Mouse (Mus musculus): Measurements from ENCODE around the gene Gm42878. TPM values are rescaled to one million over a fixed set of nuclear protein-coding genes. Genes with fewer than 3 reads are reported as not detected.

Gene Gm42878
- polyA plus RNA-seq (2012; rRNA removed), result 0.33 TPM in 1 of 2 replicates, not detected in the other

DNA sequence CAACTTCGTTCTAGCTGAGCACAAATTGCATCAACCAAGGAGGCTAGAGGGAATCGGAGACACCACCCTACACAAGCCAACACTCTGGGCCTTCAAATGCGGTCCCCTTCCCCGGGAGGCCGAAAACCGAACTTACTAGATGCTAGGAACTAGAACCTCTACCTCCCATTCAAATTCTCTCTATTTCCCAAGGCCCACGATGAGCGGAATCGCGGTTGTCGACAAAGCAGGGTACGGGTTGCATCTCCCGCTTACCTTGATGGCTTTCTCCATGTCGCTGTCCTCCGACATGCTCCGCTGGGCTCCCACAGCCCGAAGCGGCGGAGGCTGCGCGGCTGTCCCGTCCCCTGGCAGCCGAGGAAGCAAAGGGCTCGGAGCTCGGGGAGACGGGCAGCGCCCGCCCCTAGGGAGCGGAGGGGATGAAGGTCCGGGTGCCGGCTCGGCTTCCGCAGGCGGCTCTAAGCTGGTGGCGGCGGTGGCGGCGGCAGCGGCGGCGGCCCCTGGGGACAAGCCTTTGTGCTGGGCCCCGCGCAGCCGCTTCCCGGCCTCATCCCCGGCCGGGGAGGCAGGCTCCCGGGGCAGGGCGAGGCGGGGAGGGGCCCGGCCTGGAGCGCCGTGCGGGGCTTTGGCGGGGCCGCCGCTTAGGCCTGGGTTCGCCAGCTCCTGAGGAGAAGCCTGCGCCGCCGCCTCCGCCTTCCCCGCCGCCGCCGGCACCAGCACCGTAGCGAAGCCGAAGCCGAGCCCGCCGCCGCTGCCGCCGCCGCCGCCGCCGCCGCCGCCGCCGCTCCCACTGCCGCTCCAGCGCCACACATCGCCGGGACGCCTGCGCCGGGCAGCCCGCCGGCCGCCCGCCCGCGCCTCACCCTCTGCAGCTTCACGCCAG, at the start of gene Gm42878, which contains the start of gene Adam1a:
Gene Gm42878 (minus strand): TSS at position 573 of the 883 bp plus-strand sequence.
Gene Adam1a (minus strand): TSS at position 573 of the 883 bp plus-strand sequence.
- no peak for DNase-seq (ENCODE audit: low read depth)

DNA sequence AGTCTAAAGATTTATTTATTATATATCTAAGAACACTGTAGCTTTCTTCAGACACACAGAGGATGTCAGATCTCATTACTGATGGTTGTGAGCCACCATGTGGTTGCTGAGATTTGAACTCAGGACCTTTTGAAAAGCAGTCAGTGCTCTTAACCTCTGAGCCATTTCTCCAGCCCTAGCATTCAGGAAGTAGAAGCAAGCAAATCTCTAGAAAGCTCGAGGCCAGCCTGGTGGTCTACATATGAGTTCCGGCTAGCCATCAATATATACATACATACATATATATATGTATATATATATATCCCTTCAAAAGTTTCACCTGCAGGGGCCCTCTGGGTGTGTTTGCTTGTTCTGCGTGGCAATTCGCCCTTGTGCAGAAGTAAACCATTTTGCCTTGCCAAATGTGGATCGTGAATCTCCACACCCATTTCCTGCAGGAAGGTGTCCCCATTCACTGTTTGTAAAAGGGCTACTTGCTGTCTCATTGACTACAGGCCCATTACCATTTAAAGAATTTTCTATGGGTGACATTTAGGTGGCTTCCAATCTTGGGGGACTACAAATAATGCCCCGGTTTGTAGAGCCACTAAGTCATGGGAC, 49.5 kb upstream of the Gm42878 start:
- no peak for DNase-seq (ENCODE audit: low read depth)

DNA sequence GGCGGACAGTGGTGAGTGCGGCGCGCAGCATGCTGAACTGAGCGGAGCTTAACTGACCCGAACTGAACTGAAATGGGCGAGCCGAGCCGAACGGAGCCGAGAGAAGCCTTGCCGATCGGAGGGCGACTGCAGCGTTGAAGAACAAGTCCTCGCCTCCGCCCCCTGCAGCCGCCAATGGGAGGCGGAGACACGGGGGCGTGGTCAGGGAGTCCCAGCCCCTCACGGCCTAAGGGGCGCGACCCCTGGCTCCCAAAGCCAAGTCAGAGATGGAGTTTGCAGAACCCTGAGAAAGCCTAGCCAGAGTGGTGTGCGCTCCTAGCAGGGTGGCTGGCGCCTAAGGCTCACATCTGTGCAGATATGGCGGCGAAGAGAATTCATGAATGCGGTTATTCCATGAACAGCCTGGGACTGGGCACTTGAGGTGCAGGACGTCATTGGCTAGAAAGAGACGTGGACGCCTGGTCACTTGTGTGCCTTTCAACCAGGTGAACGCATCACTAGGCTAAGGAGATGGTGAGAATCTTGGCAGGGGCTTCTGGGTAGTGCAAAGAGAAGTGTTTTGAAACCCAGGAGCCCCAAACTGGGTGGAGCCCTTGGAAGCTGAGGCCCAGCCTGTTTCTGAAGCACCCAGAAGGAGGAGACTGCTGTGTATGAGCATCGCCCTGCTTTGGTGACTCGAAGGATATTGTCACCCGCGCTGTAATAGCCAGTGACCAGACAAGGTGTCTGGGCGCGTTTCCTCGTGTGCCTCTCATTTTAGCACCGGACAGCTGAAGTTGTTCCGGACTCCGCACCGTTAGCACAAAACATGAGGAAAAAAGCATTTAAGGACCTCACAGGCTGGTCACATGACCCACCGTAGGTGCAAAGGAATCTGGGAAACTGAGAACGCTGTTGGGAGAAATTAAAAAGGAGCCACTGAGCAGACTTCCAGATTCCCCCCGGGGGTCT, 48.4 kb upstream of the Gm42878 start, which contains the start of gene Aldh2:
Gene Aldh2 (minus strand): TSS at position 374 of the 951 bp plus-strand sequence.
- DNase-seq (ENCODE audit: low read depth), result no peak

DNA sequence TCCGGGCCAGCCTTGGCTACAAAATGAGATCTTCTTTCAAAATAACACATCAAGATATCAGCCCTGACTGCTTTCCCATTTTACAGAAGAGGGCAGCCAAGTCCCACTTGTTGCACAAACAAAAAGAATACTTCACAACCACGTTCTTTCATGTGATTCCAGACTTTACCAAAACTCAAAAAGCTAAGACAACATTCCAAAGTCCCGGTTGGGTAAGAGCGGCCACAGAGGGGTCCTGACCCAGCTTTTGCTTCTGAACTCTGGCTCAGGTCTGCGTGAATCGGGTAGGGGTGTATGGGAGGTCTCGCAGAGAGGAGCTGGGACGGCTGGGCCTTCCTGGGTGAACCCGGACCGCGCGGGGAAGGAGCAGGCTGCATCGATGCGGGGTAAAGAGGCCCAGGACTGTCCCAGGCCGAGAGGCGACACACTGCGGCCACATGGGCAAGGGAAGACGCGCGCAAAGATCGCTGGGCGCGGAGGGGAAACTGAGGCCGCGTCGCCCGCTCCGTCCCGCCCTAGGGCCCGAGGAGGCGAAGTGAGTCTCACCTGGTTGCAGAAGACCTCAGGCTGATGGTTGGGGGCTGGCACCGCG, 47.6 kb upstream of the Gm42878 start:
- no peak for DNase-seq (ENCODE audit: low read depth)

DNA sequence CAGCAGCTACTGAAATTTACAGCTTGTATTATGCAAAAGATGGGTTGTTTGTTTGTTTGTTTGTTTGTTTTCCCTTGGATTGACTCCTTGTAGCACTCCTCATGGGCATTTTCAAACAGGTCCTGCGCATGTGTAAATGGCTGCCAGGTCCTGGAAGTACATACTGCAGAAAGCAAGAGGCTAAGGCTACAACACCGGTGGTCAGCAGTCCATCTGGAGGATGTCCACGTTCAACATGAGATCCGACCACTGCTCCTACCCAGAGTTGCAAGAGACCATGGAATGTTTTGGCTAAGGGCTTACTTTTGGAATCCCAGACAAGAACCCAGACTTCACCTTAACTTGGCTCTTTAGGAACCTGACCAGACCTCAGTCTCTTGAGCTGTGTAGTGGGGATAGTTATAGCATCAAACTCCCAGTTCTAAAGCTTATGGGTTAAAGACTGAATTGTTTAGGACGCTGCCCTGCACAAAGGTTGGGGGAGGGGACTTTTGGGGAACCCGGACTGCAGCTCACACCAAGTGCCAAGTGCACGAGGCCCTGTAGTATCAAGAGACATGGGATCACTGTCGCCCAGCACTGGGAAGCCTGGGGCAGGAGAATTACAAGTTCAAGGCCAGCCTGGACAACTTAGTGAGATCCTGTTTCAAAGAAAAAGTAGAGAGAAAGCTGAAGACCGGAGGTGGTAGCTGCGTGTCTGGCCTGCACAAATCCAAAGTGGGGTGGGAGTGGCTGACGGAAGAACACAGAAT, 47.0 kb upstream of the Gm42878 start:
- no peak for DNase-seq (ENCODE audit: low read depth)

GRCm38 (mm10) chr5:121591417-121592063, 46.3 kb upstream of the Gm42878 start:
- peak; percentile 97 for DNase-seq (ENCODE audit: low read depth)

DNA sequence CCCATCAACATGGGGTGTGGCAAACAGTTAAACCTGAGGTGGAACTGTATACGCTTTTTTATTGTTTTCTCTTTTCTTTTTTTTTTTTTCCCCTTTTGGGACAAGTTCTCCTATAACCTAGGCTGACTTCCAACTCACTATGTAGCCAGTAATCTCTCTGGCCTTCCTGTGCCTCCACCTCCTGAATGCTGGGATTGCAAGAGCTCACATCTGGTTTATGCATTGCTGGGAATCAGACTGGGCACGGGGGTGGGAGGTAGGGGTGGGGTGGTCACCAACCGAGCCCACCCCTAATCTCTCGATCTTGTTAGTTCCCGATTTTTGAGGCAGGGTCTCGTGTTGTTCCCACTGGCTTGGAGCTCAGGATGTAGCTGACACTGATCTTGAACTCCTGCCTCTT, 44.6 kb upstream of the Gm42878 start:
- DNase-seq (ENCODE audit: low read depth), result no peak

DNA sequence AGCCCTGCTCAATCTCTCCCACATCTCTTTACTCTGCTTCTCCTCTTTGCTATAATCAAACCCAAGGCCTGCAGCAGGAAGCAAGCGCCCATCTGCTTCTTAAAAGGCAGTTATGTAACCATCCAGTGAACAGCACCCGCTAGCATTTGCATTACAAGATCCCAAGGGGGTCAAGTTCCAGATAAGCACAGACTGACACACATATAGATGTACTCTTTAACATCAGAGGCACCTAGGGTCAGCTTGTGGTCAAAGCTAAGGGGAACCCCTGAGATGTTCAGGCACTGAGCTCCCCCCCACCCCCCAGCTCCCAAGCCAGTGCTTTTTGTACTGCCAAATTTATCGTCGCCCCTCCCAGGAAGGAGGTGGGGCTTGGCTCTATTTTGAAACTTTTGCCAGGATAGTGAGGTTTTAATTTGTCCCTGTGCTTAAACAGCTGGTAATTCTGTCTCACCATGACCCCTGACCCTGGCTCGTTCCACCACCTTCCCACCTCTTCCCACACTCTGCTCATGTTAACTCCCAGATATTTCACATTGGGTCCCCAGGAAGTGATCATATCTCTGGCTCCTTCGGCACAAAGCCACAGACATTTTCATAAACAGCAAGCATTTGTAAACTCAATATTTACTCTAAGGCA, 41.2 kb upstream of the Gm42878 start:
- DNase-seq (ENCODE audit: low read depth), result no peak

DNA sequence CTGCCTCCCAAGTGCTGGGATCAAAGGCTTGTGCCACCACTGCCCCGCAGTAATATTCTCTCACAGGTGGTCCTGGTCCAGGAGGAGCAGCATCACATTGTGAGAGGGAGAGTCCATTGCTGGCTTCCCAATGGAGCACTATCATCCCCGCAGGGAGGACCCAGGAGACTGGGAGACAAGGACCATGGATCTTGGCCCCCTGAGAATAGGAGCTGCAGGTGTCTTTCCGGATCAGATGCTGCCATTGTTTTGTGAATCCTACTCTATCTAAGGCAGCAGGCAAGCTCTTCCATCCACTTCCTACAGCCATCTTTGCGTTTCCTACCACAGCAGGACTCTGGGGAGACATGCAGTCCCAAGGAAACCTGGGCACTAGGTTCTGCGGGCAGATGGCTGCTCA, 40.4 kb upstream of the Gm42878 start:
- no peak for DNase-seq (ENCODE audit: low read depth)

- DNase-seq (ENCODE audit: low read depth), result no peak
Observed at GRCm38 (mm10) chr5:121585005-121585404, 39.7 kb upstream of the Gm42878 start.

DNA sequence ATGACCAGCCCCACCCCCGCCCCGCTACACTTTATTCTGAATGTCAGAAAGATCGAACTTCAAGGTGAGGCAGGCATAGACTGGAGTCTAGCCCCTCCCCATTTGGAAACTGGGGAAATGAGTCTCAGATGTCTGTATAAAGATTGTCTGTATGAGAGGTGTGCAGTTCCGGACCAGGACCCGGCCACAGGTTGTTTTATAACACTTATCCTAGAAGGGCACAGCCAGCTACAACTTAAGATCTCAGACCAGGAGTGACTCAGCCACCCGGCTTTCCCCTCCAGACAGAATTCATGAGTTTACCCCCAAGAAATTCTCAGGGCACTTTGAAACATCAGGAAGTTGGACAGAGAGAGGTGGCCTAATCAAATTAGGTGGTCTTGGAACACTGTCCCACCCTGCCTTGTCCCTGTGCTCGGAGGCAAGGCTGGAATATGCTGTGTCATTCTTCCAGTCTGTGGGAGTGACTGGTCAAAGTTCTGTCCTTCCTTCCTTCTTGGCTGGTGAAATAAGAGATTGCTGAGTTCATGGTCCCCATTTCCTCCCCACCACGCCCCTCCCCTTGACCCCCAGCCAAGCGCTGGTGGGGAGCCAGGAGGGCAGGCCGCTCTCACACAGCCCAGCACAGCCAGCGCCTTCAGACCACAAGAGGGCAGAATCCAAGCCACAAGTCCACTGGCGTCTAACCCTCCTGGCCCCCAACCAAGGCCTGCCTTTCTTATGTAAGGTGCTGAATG, 38.7 kb upstream of the Gm42878 start:
- DNase-seq (ENCODE audit: low read depth), result peak; percentile 77

DNA sequence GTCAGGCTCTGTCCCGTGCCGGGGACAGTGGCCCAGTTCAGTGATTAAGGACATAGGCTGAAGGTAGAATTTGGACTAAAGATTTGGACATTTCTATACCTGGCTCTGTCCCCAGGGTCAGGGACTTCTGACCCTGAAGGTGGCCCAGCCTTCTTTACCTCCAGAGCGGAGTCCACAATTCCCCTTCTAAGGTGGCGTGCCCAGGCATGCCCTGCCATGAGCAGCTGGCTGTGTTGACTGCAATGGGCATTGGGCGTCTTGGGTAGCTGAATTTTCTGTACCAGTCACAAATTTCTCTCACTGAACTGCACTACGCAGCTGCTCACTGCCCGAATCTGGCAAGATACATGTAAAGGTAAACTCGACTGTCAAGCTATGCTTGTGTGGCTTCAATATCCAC, 36.7 kb upstream of the Gm42878 start:
- no peak for DNase-seq (ENCODE audit: low read depth)

DNA sequence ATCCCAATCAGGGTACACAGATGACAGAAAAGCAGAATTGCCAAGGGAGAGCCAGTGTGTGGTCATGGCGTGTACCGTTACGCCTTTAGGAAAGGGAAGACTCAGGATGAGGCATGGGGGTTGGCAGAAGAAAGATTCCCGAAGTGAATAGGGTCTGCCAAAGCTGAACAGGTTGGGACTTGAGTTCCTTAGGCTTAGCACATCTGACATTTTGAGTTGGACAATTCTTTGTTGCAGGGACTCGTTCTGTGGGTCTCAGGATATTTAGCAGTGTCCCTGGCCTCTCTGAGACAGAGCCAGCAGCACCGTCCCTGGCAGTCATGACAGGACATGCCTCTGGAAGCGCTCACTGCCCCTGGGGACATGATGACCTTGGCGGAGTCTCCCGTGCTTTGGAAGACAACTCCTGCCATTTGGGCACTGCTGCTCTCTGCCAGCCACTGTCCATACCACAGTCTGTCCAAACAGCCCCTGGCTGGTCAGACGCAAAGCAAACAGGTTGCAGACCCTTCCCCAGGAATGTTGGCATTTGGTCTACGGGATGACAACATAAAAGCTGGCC, 31.7 kb upstream of the Gm42878 start:
- peak; percentile 87 for DNase-seq (ENCODE audit: low read depth)

DNA sequence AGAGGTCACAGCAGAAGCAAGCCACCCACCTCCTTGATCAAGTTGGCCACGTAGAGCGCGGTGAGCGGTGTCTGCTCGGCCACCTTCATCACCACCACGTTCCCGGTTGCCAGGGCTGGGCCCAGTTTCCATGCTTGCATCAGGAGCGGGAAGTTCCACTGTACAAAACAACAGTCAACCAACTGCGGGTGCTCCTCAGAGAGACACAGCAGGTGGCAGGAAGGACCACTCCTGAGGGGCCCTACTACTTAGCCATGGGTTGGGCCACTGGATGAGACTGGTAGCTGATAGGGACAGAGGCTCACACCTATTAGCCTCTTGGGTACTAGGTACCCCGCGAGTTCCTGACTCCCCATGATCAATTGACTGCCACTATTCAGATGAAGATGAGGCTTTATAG, 30.6 kb upstream of the Gm42878 start:
- no peak for DNase-seq (ENCODE audit: low read depth)

DNA sequence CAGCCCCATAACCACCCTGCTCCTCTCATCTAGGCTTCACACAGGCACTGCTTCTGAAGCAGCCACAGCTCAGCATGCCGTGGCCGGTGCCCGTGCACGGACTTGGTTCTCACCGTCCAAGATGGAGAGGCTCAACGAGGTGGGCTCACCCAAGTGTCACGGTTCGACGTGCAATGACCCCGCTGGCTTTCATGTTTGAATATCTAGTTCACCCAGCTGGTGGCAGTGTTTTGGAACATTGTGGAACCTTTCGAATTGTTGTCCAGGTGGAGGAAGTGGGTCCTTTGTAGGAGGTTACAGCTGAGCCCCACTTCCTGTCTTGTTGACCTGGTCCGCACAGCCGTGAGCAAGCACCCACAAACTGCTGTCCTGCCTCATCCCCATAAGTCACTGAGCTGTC, 28.9 kb upstream of the Gm42878 start:
- no peak for DNase-seq (ENCODE audit: low read depth)

DNA sequence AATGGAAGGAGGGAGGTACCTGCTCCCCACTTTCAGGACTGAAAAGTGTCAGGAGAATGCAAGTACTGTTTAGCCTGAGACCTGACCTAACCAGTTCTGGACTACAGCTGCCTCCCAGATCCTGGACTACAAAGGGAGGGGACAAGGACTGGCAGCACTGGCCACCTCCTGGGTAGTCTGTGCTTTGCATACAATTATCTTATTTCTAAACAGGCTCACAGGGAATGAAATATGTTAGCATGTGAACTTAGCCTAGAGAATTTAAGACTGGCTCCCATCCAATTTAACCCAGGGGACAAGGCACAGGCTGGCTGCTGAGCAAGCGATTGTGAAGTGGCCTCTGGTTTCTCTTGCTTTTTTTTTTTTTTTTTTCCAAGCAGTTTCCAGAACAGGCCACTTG, 25.5 kb upstream of the Gm42878 start:
- no peak for DNase-seq (ENCODE audit: low read depth)

- no peak for DNase-seq (ENCODE audit: low read depth)
Observed at GRCm38 (mm10) chr5:121569881-121570420, 24.7 kb upstream of the Gm42878 start.

DNA sequence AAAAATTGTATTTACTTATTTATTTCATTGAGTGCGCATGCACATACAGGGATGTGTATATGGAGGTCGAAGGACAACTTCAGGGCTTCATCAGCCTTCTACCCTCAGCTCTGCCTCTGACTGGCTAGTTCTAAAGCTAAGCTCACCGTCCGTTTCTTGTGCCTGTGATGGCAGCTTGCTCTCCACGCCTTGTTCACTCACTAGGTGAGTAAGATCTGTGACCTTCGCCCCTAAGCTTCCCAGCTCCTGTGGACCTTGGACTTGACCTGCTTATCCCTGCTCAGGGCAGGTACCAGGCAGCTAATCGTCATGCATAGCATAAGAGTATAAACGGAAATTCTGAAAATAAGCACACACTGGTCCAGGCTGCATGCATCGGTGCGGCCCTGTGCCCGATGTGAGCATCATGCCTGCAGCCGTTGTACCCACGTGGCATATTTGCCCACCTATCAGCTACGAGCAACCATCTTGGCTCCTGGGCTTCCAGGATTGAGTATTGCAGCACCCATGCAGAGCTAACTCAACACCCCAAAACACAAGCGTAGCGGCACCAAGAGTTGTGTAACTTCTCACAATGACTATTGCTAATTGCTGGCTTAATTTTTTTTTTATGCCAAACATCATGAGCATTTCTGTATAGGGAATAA, 20.9 kb upstream of the Gm42878 start:
- DNase-seq (ENCODE audit: low read depth), result no peak
